Mouse (Mus musculus) adrenal gland, adult 18-20 months (tissue): ENCODE data around the gene Golt1b. TPM values are rescaled to one million over a fixed set of nuclear protein-coding genes. Genes with fewer than 3 reads are reported as not detected.

Source experiments
- DNase-seq, 2 experiments: peaks; one replicate each; pipeline ENCODE4 v3.0.0; 2021 to 2022; ENCODE audit warnings: low spot score in 2 of 2
- total RNA-seq, 2 experiments: library from RNA; stranded (reverse); gene quantifications; 1 replicate in 1 of 2; 2 replicates in 1 of 2; pipeline ENCODE4 v1.2.3; 2021

The Golt1b gene
- total RNA-seq, 2 experiments from 2014 or later = 35.5 to 38.9 TPM

- no peak for DNase-seq
Measured at GRCm38 (mm10) chr6:142381615-142382014, 5.4 kb upstream of the Golt1b start.

- DNase-seq = no peak
Measured at GRCm38 (mm10) chr6:142384521-142384920, 2.5 kb upstream of the Golt1b start.

GRCm38 (mm10) chr6:142386285-142387010, 573 bp upstream of the Golt1b start:
- no peak for DNase-seq

DNA sequence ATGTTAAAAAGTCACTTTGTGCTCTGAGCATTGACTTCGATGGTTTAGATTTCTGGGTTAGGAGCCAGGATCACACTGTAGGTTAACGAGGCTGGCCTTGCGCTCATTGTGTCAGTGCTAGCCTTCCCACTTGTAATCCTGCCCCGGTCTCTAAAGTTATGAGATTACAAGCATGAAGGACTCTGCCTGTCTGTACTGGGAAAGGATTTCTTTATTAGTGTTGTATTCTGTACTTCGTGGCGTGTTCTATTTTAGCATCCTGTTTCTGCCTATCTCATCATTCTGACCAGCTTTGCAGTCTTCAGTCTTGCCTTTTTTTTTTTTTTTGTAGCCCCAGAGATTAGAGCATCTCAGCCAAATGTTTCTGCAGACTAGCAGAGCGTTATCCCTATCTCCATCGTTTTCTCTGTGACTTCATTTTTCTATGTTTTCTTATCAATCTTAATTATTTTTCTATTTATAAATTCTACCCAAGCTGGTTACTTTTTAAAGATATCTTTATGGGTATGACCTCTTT, 792 bp downstream of the Golt1b start:
- DNase-seq = no peak

DNA sequence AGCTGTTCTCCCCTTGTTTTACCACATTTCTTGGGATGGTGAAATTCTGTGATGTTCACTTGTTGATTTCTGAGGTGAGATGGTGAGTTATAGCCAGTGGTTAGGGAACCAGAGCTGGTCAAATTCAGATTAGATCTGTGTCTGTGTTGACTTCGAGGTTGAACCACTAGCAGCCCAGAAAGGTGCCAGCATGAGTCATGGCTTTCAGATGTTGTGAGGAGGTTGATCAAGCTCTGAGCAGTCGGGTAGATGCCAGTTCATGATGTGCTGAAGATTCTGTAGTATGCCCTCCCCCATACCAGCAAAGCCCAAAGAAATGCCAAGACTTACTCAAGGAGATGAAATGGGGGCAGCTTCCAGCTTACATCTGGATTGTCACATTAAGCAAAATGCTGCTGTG, 2.1 kb downstream of the Golt1b start:
- DNase-seq = no peak

DNA sequence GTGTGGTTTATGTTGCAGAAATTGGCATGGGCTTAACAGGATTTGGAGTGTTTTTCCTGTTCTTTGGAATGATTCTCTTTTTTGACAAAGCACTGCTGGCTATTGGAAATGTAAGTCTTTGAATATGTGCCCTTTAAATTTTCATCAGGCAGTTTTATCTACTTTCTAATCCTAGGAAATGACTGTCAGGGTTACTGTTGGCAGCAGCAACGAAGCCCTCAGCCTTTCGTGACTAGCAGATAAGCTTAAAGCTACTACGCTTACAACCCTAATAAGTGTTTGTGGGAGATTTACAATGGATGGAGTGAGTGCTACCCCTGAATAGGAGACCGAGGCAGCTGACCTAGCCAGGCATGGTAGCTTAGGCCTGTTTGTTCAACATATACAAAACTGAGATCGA, 5.3 kb downstream of the Golt1b start:
- DNase-seq = no peak

DNA sequence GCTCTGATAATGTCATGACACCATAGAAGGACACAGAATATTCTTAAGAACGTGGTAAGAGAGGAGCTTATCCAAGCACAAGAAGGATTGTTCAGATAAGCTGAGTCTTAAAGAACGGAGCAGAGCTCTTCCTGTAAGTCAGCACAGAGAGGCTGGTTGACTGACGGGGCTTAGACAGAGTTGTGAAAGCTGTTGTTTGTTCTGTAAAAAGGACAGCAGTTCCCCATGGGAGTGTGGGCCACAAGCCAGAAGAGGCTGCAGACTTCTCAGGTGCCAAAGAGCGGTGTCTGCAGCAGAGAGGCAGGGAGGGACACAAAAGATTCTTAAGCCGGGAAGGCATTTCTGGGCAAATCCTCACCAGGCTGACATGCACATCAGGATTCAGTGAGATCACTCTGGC, 7.6 kb downstream of the Golt1b start:
- DNase-seq = no peak

GRCm38 (mm10) chr6:142395756-142396155, 8.7 kb downstream of the Golt1b start:
- DNase-seq = no peak

GRCm38 (mm10) chr6:142411140-142411539, 24.1 kb downstream of the Golt1b start:
- no peak for DNase-seq

- no peak for DNase-seq
Measured at GRCm38 (mm10) chr6:142412906-142413491, 26.0 kb downstream of the Golt1b start, which contains the start of gene Spx. Gene Spx, plus strand, starts transcription at chr6:142413441.

- DNase-seq = no peak
Measured at GRCm38 (mm10) chr6:142413845-142414244, 26.8 kb downstream of the Golt1b start.

GRCm38 (mm10) chr6:142414597-142414996, 27.6 kb downstream of the Golt1b start:
- no peak for DNase-seq

- DNase-seq = no peak
Measured at GRCm38 (mm10) chr6:142424976-142425375, 38.0 kb downstream of the Golt1b start.

- DNase-seq = no peak
Measured at GRCm38 (mm10) chr6:142429072-142429471, 42.1 kb downstream of the Golt1b start.

GRCm38 (mm10) chr6:142451381-142451780, 64.4 kb downstream of the Golt1b start:
- DNase-seq = no peak

- no peak for DNase-seq
Measured at GRCm38 (mm10) chr6:142453311-142453710, 66.3 kb downstream of the Golt1b start.

Other genes starting within 250 kb of the Golt1b start
- gene Slco1a6, start 178.7 kb upstream of the Golt1b start, total RNA-seq = not detected
- not detected for gene Iapp, start 88.8 kb upstream of the Golt1b start, total RNA-seq
- not detected for gene Slco1a5, start 64.2 kb upstream of the Golt1b start, total RNA-seq
- gene Pyroxd1, start 41.6 kb upstream of the Golt1b start, total RNA-seq = 10 to 100 TPM in 1 of 2 experiments, 1 to 10 TPM in 1; 9.5 to 12.7 TPM
- 10 to 100 TPM; 11.1 to 12.3 TPM for gene Recql, start 134 bp upstream of the Golt1b start, total RNA-seq
- under 1 TPM; 0.19 to 0.33 TPM for gene Spx, start 26.2 kb downstream of the Golt1b start, total RNA-seq
- gene Gys2, start 85.9 kb downstream of the Golt1b start, total RNA-seq = 10 to 100 TPM; 11.9 to 25.7 TPM
- 100 to 1,000 TPM; 208 to 422 TPM for gene Ldhb, start 120.7 kb downstream of the Golt1b start, total RNA-seq
- gene Kcnj8, start 184.4 kb downstream of the Golt1b start, total RNA-seq = 10 to 100 TPM in 1 of 2 experiments, 1 to 10 TPM in 1; 6.4 to 10.9 TPM